Mouse (Mus musculus) bone marrow macrophage, adult 2 months (primary cell): Measurements from ENCODE around the gene Pus1.

Experiments used
- CTCF ChIP-seq: IDR thresholded peaks from 2 replicates; pipeline ENCODE4 v1.5.1; 2012; ENCODE audit warnings: low read depth, mild to moderate bottlenecking, low read length, moderate library complexity
- POLR2A ChIP-seq: IDR thresholded peaks from 2 replicates; pipeline ENCODE4 v1.6.1; 2012; ENCODE audit warnings: mild to moderate bottlenecking, low read depth, low read length, borderline replicate concordance

GRCm38 (mm10) chr5:110770448-110771158 lies 9.9 kb downstream of the Pus1 start, which contains the start of gene Ep400:
- TF ChIP-seq CTCF (0 out of 2 replicates have a peak, but pooled peaks have one; percentile 20), POLR2A (no peak)
